Mouse (Mus musculus): ENCODE measurements around the gene Ildr2. TPM values are rescaled to one million over a fixed set of nuclear protein-coding genes. Genes with fewer than 3 reads are reported as not detected.

Ildr2 gene
- total RNA-seq, 2 experiments from 2014 or later, result 3.9 to 7.8 TPM

DNA sequence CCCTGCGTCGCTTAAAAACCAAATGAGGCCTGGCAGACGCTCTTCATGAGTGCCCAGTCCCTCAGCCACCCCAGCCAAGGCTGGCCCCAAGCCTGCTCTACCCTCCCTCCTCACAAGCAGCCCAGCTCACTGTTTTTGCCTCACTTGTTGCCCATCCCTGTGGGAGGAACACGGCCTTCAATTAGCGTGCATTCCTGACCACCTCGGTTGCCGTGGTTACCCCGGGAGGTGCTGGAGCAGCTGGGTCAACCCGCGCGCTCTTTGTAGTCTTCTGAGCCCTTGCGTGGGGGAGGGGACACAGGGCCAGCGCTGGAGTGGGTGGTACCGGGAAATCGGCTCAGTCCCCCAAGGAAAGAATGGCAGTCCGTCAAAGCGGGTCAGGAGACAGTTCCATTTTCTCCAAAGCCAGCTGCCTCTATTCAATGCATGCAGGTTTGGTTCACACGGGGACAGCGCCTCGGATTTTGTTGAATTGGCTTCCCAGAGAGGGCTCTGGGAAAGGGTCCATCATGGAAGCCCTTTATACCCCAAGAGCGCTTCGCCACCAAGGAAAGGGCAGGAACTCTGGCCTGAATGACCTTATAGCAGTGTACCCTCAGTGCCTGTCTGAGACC, 28.8 kb downstream of the Ildr2 start:
- DNase-seq (ENCODE audit: low spot score in 2 of 2), result no peak

DNA sequence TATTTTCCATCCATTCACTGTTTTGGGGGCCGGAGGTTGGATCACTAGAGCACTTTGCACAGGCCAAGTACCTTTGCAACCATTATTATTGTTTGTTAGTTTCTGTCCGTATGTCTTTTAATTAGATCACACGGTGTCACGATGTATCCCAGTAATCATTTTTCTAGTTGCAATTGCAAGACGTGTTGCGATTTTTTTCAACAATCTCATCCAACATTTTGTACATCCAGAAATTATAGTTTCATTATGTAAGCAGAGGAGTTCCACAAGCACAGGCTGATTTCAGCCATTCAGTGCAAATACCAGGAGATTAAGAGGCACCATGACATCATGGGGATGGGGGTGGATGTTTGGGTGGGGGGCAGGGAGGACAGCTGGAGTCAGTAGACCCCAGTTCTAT, 29.5 kb downstream of the Ildr2 start:
- no peak for DNase-seq (ENCODE audit: low spot score in 2 of 2)

DNA sequence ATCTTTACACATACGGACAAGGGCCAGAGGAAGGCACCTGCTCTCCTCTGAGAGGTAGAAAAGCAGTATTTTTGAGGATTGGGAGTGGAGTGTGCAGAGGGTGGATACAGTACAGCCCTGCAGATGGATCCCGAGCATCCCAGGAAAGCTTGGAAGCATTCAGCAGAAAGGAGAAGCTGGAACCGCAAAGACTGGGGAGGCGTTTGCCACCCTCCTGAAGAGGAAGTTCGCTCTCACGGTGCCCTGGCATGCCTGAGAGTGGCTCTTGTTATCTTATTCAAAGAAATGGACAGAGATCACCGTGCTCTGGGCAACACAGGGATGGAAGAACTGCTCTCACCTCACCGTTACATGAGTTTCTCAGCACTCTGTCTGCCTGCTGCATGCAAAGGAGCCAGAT, 30.5 kb downstream of the Ildr2 start:
- no peak for DNase-seq (ENCODE audit: low spot score in 2 of 2)

DNA sequence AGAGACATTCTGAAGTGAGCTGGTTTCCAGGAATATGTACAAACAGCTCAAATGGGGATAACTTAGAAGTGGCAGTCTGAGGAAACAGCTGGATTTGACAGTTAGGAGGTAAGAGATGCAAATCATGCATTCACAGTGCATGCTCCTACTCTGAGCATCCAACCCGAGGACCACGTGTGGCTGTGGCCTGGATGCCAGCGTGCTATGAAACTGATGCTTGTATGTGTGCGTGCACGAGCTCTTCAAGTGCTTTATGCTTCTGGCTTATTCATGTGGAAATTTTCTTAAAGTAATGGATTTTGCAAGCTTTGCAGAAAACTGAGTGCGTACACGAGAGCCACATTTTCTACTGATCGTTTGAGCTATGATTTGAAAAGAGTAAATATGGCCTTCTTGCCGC, 32.3 kb downstream of the Ildr2 start:
- DNase-seq (ENCODE audit: low spot score in 2 of 2), result no peak

DNA sequence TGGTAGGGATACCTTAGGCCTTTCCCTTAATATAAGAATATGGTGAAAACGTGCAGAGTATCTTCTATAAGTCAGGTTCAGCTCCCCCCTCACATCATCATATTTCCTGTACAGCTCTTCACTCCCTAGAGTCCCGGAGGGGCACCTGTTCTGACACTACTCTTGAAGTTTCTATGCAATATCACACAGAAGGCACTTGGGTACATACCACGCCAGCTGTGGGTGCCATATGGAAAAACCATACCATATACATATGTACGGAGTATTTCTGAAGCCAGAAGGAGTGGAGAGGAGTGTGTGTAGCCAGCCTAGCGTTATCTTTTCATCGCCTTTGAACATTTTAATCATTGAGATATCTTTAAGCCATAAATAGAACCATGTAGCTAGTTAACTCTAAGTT, 36.6 kb downstream of the Ildr2 start:
- DNase-seq (ENCODE audit: low spot score in 2 of 2), result no peak

DNA sequence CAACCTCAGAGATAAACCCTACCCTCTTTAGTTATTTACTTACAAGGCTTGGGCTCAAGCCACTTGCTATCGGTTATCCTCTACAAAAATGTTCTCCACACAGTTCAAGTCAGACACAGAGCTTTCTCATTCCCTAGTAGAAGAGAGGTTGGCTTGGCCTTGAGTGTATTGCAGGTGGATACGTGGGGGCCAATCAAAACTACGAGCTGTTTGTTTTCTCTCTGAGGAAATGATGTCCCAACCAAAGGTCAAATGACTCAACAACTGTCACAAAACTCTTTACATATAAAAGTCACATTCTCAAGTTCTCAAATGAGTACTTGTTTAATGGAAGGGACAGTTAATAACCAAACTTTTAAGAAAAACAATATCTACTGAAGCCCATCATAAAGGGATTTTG, 39.1 kb downstream of the Ildr2 start:
- no peak for DNase-seq (ENCODE audit: low spot score in 2 of 2)

DNA sequence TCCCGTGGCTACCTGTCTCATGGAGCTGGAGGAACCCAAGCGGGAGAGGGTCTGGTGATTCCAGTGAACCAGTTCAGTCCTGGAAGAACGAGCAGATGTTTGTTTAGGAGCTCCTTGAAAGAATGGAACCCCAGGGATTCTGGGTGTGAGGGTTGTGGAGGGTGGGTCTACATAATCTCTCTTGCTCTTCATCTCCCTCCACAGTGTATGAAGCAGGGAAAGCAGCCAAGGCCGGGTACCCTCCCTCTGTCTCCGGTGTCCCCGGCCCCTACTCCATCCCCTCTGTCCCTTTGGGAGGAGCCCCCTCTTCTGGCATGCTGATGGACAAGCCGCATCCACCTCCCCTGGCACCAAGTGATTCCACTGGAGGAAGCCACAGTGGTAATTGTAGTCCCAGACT, 41.6 kb downstream of the Ildr2 start:
- DNase-seq (ENCODE audit: low spot score in 2 of 2), result no peak

DNA sequence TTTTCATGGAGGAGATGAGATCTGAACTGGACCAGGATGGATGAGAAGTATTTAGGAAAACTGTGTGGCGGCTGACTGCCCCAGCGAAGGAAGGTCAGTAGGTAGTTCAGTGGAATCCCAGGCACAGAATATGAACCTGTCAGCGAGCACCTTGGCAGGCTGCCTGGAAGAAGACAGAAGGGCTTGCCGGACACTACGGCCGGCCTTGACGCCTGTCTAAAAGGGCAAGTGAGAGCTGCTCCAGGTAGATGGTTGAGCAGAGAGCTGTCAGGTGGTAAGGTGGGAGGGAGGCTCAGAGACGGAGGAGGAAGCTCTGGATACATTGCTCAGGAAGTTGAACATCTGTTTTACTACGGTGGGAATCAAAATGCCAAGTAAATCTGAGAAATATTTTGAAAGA, 42.4 kb downstream of the Ildr2 start:
- DNase-seq (ENCODE audit: low spot score in 2 of 2), result no peak

DNA sequence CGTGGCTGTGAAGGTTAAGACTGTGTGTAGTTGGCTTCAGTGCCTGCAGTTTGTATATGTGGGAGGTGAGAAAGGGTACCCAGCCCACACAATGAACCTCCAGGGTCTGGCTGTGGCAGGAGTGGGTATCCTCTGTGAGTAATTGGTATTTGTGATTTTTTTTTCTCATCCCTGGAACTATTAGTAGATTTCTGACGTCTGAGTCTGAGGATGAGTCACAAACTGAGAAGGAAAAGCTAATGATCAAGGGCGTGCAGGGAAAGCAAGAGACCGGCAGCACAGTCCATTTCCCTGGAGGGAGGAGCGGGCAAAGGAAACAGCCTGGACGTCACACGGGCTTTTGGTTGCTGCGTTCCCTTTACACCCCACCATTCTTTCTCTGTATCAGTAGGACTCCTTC, 43.0 kb downstream of the Ildr2 start:
- no peak for DNase-seq (ENCODE audit: low spot score in 2 of 2)

DNA sequence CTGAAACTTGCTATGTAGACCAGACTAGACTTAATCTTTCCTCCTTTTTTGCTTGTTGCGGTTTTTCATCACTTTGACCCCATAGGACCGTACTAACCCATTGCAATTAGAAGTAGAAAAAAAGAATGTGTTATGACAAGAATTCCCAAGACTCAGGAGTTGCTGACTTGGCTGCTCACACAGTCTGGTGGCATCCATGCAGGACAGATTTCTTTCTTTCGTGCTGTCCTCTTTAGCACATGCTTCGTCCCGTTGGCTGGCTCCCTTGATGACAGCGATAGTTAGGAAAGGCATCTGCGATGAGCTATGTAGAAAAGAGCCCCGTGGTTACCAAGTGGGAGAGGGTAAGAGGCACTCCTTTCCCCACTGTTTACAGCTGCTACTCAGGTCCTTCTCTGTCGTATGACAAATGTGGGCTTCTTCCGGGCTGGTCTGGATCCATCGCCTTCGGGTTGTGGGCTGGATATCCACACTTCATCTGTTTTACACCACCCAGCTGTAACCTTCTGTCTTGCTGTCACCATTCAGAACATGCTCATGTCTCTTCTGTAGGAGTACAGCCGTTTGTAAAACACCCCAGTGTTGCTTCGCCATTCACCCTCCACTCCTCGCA, 43.7 kb downstream of the Ildr2 start:
- no peak for DNase-seq (ENCODE audit: low spot score in 2 of 2)

DNA sequence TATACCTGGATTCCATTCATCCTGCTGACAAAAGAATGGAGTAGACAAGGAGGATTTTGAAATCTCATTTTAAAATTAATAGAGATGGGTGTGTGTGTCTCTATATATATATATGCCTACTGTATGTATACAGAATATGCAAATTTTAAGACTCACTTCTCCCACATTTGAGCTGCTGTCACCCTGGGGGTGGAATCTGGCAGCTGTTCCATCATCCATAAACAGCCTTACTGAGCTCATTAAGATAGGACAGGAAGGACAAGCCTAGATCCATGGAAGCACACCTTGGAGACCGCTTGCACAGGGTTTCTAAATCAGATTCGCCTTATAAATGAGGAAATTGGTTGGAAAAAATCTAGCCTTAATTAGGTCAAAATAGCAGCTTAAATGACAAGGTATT, 44.9 kb downstream of the Ildr2 start:
- no peak for DNase-seq (ENCODE audit: low spot score in 2 of 2)

DNA sequence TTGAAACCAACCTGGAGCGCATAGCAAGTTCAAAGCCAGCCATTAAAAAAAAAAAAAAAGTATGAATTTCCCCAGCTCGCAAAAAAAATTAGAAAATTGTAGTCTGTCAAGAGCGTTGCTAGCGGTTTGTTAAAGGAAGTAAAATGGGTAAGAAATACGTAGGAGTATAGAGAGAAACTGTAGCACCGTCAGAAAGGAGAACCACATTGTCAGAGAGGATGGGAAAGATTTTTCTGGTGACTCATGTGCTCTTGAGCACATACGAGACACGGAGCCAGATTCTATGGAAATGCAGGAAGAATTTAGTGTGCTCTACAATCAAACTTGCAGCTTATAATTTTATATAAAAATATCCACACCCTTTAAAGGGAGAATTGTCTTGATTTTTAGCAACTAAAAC, 45.9 kb downstream of the Ildr2 start:
- no peak for DNase-seq (ENCODE audit: low spot score in 2 of 2)

DNA sequence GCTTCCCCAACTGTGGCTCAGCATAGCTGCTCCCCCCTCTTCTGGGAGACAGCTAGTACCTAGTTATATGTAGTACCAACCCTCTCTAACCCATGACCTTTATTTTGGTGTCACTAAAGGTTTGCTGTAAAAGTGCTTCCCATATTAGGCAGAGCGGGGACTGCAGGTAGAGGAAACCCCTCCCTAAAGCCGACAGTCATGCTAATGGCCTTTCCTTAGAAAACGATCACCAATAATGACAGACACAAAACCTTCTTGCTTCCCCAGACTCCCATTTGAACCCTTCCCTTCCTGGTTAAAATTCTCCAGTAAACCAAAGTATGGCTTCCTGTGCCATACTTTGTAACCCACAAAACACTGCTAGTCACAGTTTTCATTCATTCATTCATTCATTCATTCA, 46.6 kb downstream of the Ildr2 start:
- DNase-seq (ENCODE audit: low spot score in 2 of 2), result no peak

DNA sequence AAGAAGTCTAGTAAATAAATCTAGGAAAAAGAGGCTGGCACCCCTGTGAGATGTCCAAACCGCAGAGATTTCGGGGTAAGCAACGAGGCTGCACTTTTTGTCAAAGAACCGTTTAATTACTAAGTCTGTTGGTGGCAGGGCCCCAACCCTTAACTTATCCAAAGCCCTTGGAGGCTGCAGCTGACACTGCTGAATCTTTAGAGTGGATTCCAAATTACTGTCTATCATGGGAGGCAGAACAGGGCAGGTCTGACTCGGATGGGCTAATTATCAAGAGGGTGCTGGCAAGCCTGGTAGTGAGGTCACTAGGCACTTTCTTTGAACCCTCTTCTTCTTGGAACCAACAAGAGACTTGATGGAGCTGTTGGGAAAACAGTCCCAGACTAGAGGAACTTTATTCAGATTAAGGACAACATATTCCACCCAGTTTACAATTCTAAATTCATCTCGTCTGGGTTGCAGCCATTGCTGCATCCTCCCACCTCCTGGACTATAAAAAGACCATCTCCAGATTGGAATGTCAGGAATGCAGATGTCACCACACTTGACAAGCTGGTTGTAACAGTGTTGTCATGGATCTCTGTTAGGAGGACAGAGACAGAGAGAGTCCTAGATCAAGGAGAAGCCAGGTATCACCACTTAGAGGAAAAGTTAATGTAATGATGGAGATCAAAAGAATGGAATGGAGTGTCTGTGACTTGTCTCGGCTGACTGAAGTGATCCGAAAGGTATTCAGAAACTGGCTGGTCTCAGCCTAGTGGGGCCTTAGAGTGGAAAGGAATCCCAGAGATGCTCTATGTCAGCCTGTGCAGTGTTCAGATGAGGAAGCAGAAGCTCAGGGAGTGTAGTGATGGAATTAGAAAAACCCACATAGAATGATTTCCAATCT, 50.7 kb downstream of the Ildr2 start:
- DNase-seq (ENCODE audit: low spot score in 2 of 2), result no peak

DNA sequence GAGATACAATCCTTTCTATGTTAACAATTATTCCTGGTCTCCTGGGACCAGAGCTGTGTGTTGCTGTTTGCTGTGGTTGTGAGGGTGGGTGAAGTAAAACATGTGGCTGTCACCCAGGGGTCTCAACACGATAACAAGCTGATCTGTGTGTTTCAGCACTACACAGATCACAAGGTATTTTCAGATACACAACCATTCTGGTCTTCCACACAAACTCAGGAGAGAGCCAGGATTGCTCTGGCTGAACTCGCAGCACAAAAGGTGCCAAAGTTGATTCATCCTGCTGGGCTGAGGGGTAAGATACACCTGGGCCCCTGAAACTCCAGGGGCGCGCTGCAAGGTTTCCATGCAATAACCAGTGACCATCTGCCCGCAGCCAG, 54.5 kb downstream of the Ildr2 start:
- DNase-seq (ENCODE audit: low spot score in 2 of 2), result no peak

DNA sequence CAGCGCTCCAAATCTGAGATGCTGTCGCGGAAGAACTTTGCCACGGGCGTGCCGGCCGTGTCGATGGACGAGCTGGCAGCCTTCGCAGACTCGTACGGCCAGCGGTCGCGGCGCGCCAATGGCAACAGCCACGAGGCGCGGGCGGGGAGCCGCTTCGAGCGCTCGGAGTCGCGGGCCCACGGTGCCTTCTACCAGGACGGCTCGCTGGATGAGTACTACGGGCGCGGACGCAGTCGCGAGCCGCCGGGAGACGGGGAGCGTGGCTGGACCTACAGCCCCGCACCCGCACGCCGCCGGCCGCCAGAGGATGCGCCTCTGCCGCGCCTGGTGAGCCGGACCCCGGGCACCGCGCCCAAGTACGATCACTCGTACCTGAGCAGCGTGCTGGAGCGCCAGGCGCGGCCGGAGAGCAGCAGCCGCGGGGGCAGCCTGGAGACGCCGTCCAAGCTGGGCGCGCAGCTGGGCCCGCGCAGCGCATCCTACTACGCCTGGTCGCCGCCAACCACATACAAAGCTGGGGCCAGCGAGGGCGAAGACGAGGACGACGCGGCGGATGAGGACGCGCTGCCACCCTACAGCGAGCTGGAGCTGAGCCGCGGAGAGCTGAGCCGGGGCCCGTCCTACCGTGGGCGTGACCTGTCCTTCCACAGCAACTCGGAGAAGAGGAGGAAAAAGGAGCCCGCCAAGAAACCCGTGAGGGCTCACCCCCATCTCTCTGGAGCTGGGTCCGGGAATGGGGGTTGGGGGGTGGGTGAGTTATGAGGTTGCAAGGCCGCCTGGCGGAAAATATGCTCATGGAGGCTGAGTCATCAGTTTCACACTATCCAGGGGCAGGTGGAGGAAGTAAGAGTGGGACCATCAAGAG, 55.1 kb downstream of the Ildr2 start:
- no peak for DNase-seq (ENCODE audit: low spot score in 2 of 2)

DNA sequence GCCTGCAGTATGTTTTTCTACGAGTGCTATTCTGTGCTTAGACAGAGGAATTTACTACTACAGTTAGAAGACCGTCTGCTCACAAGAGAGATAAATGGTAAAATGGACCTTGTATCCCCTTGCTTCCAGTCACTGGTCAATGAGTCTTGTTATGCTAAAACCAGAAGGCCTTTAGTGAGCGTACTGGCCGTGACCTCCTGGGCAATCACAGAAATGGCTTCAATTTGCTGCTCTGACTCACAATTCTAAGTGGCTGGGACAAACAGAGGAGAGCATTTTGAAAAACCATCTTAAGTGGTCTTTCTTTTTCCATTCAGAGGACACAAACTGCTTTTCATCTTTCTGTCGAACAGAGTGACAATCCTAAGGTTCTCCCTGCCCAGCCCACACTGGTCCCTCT, 57.2 kb downstream of the Ildr2 start:
- no peak for DNase-seq (ENCODE audit: low spot score in 2 of 2)

DNA sequence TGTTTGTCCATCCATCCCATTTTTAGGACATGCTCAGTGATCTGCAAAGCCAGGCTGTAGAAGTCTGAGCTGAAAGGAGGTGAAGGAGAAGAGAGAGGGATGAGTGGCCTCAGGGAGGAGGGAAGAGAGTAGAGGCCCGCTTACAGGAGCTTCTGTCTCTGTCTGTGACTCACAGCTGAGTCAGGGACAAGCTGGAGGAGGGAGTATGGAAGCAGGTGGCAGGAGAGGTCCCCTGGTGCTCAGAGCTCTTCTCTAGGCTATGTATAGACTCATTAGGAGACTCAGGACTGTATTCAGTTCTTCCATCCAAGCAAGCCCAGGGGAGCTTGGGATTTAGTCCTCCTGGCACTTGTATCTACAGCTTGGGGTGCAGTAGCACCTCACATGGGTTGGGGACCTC, 59.7 kb downstream of the Ildr2 start:
- no peak for DNase-seq (ENCODE audit: low spot score in 2 of 2)

DNA sequence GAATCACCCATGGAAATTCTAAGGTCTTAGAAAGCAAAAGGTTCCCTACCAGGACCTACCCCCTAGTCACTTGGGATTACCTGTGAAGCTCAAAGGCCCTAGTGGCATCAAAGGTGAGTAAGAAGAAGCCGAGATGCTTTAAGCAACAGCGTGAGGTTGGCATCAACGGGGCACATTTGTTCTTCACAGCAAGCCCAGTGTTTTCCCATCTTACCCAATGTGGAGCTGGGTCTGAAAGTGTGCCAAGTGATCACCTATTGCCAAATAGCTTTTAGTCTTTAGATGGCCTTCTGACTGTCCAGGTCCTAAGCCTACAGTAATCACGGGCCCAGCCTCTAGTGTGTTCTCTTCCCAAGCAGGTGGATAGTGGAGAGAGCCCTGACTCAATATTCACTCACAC, 61.8 kb downstream of the Ildr2 start:
- no peak for DNase-seq (ENCODE audit: low spot score in 2 of 2)

DNA sequence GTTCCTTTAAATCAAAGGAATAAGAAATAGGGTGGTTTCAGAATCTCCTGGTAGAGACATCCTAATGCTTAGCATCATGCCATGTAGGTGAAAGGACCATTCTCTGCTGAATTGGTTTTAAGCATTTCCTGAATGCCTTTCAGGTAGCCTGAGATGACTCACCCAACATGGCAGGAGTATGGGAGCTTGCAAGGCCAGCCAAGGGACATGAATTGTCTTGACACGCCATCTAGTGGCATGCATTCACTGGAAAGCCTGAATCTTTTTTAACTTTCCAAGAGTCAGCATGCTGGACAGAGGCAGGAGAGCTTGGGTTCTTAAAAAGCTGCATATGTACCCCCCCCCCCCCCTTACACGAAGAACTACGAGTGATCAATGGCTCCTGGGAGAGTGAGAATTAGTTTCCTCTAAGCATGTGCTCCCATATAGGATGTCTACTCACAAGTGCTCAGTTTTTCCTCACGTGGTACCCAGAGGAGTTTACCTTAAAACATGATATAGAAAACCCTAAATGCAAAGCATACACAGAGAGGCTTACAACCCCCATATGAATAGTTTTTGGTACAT, 65.3 kb downstream of the Ildr2 start:
- peak in 1 of 2 experiments; percentile 54 for DNase-seq (ENCODE audit: low spot score in 2 of 2)

DNA sequence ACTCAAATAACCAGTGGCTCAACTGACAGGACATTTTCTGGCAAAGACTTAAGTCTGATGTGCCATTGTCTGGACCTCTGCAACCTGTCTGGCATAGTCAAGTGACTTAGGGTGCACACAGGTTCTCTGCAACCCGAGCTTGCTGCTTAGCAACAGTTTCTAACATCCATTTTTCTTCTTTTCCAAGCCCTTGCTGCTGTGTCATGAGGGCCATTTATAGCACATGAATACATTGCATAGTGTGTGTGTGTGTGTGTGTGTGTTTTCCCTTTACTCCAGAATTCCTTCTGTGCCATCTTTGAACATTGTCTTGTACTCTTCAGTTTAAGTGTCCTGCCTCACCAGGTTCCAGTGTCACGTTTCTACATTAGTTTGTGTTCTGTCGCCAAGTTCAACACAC, 72.5 kb downstream of the Ildr2 start:
- no peak for DNase-seq (ENCODE audit: low spot score in 2 of 2)
